Mouse (Mus musculus) left cerebral cortex, postnatal 25 days (tissue): ENCODE results near the gene Zscan18. TPM values are rescaled to one million over a fixed set of nuclear protein-coding genes. Genes with fewer than 3 reads are reported as not detected.
"Not testable (repeated sequence)": the region's sequence is repeated elsewhere in the genome, so short reads cannot be mapped to it uniquely, and the experiment has no call there.

Experiments used
- DNase-seq, 2 experiments: peaks; one replicate each; pipeline ENCODE4 v3.0.0; 2022; ENCODE audit warnings: low spot score in 2 of 2, mixed read lengths in 1 of 2
- intact Hi-C: fragments of 180-260 bp; cut with DNase I; formaldehyde crosslinking; loops from one replicate; pipeline ENCODE4 v1.15.1; 2025
- total RNA-seq, 2 experiments: library from RNA; stranded (reverse); gene quantifications; 2 replicates each; pipeline ENCODE4 v1.2.3; 2021

Zscan18 gene
- total RNA-seq = 10 to 100 TPM; 16.7 to 18.6 TPM

GRCm38 (mm10) chr7:12802866-12803726 is at the start of gene Zscan18:
Gene Zscan18, minus strand, starts transcription at chr7:12803635.
- intact Hi-C loops = no loop called here
- DNase-seq = peak; percentile 88 to 94

DNA sequence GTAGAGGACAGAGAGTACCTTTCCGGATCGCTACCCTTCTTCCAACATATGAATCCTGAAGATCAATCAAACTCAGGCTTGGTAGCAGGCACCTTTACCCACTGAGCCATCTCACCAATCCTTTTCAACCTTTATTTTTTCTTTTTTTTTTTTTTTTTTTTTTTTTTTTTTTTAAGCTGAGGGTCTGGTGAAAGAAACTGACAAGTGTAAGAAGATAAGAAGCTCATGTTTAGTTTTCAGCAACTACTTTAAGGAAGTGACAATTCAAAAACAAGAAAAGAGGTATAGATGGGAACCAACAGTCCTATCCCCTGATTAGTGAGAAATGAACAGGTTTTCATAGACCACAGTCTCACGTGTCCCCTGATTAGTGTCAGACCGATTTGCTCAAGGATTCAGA is 32.3 kb upstream of the Zscan18 start:
- intact Hi-C loops = no loop called here
- DNase-seq = no peak

DNA sequence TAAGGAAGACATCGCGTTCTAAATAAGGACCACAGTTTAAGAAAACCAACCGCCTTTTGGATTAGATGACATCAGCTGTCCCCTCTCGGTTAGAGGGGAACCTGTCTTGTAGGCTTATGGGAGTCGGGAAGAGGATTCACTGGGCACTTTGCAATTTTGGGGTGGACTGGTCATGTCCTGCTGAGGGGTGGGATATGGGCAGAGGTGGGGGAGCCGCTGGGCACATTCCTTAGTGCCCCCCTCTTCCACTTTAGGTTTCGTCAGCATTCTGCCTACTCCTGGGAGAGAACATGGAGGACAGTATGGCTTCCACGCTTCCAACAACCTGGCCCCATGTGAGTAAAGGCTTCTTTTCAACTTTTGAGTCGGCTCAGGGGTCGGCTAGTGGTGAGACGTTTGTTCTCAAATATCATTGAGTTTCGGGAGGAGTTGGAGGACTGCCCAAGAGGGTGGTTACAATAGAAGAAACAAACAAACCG is 31.8 kb upstream of the Zscan18 start:
- intact Hi-C loops = no loop called here
- no peak for DNase-seq

- intact Hi-C loops = loop anchor here (1.0 kb wide), 1 partner anchor 15 kb away; no protein-coding TSS in a partner anchor
- DNase-seq = peak; percentile 85 to 88
These were observed 31.0 kb upstream of the Zscan18 start, which contains the start of gene Zfp110 for GRCm38 (mm10) chr7:12834162-12835120. Gene Zfp110, plus strand, starts transcription at chr7:12834761.

GRCm38 (mm10) chr7:12818521-12819295 is 15.3 kb upstream of the Zscan18 start, which contains the start of gene Zfp329:
Gene Zfp329, minus strand, starts transcription at chr7:12818858.
- peak; percentile 95 to 96 for DNase-seq
- intact Hi-C loops = loop anchor here (1.0 to 10.0 kb wide), 4 partner anchors 16 to 341 kb away; partner anchors contain the start of genes Mzf1, Zfp110, Zfp128 and Zfp606

DNA sequence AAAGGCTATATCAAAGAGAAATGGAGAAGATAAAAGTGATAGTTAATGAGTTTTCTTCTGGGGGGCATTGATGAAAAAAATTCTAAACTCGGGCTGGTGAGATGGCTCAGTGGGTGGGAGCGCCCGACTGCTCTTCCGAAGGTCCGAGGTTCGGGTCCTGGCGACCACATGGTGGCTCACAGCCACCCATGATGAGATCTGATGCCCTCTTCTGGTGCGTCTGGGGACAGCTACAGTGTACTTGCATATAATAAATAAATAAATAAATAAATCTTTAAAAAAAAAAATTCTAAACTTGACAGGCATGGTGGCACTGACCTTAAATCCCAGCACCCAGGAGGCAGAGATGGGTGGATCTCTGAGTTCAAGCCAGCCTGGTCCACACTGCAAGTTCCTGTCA is 12.1 kb upstream of the Zscan18 start:
- intact Hi-C loops = loop anchor here (5.0 to 10.0 kb wide), 3 partner anchors 67 to 338 kb away; partner anchors contain the start of genes Mzf1, Zfp128 and Zfp606
- DNase-seq = no peak

DNA sequence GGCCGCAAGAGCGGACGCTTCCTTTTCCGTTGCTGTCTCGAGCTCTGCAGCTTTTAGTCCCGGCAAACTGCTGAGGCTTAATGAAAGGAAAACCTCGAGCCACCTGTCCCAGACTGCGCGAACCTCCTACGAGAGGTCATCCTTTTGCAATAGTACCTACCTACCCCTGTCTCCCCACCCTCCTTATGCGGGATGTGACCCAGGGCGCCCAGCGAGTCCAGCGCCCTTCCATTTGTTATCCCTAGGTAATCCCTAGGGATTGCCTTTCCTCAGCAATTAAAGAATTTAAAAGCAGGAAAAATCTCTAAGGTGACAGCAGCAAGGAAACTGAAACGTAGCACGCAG is 264 bp upstream of the Zscan18 start:
- DNase-seq = no peak
- intact Hi-C loops = no loop called here

GRCm38 (mm10) chr7:12799554-12799953 is 3.9 kb downstream of the Zscan18 start:
- intact Hi-C loops = no loop called here
- DNase-seq = no peak

GRCm38 (mm10) chr7:12797971-12798370 is 5.5 kb downstream of the Zscan18 start:
- intact Hi-C loops = no loop called here
- no peak for DNase-seq

- intact Hi-C loops, DNase-seq: not testable (repeated sequence)
These were observed 10.8 kb downstream of the Zscan18 start for GRCm38 (mm10) chr7:12792624-12793023.

GRCm38 (mm10) chr7:12788025-12788424 is 15.4 kb downstream of the Zscan18 start:
- no peak for DNase-seq
- intact Hi-C loops = loop anchor here (10.0 kb wide), 1 partner anchor 303 kb away; no protein-coding TSS in a partner anchor

- intact Hi-C loops = loop anchor here (10.0 kb wide), 1 partner anchor 303 kb away; no protein-coding TSS in a partner anchor
These were observed 16.1 kb downstream of the Zscan18 start for GRCm38 (mm10) chr7:12787333-12787732.

GRCm38 (mm10) chr7:12780151-12780830 is 23.1 kb downstream of the Zscan18 start:
- intact Hi-C loops = loop anchor here (10.0 kb wide), 1 partner anchor 295 kb away; no protein-coding TSS in a partner anchor
- peak; percentile 87 to 89 for DNase-seq

More at GRCm38 (mm10) chr7:12787333-12787732, 16.1 kb downstream of the Zscan18 start:
- DNase-seq = no peak

GRCm38 (mm10) chr7:12779782-12780150 is 23.7 kb downstream of the Zscan18 start:
- DNase-seq = no peak
- intact Hi-C loops = loop anchor here (5.0 to 10.0 kb wide), 2 partner anchors 295 to 357 kb away; partner anchors contain the start of gene Zfp551

GRCm38 (mm10) chr7:12779141-12779540 is 24.3 kb downstream of the Zscan18 start:
- DNase-seq = peak; percentile 21 to 63
- intact Hi-C loops = loop anchor here (5.0 kb wide), 1 partner anchor 357 kb away; the partner anchor contains the start of gene Zfp551

DNA sequence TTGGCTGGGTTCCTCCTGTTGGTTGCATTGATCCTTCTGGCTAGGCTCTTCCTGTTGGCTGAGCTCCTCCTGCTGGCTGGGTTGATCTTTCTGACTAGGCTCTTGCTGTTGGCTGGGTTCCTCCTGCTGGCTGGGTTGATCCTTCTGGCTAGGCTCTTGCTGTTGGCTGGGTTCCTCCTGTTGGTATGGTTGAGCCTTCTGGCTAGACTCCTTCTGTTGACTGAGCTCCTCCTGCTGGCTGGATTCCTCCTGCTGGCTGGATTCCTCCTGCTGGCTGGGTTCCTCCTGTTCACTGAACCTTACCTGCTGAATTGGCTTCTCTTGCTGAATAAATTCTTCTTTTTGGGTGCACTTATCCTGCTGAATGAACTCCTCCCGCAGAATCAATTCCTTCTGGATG is 28.8 kb downstream of the Zscan18 start:
- DNase-seq = peak; percentile 23 to 81
- intact Hi-C loops = loop anchor here (5.0 kb wide), 1 partner anchor 352 kb away; the partner anchor contains the start of gene Zfp551

GRCm38 (mm10) chr7:12774111-12774510 is 29.3 kb downstream of the Zscan18 start:
- intact Hi-C loops = no loop called here
- no peak for DNase-seq
